Mouse (Mus musculus): ENCODE measurements around the gene Anxa3. TPM values are rescaled to one million over a fixed set of nuclear protein-coding genes. Genes with fewer than 3 reads are reported as not detected.

Gene Anxa3
- polyA plus RNA-seq (2017; shearing (Covaris generic)), result under 1 TPM; 0.62 to 0.81 TPM

DNA sequence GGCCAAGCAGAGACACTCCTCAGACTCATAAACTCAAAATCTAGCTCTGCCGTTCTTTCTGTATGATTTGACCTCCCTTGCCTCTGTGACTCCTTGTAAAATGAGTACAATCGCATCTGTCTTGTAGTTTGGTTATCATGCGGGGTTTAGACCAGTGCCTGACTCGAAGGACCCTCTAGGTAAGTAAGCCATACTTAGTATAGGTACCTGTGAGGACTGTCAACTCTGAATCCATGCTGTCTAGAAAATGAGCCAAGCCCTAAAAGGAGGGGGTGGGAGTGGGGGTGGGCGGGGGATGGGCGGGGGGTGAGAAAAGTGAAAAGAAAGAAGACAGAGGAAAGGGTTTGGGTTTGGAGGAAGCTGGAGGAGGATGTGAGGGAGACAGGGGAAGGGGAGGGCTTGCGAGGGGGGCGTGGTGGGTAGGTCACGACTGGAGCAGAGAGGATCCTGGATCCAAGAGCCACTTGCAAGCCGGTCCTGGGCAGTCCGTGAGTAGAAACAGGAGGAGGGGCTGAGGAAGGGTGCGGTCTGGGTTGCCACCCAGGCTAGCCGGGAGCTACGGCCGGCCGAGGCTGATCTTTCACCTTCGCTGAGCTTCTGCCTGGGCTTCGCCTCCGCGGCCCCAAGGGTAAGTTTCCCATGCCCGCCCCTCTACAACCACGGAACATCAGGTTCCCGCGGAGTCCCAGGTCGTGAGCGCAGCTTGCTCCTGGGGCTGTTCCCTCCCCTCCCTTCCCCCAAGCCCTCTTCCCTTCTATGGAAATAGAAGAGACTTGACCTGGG is at the start of gene Anxa3:
Gene Anxa3 (plus strand): TSS at position 404 of the 783 bp plus-strand sequence.
- ATAC-seq, result no peak

GRCm38 (mm10) chr5:96747195-96747984 is 45.7 kb upstream of the Anxa3 start:
- ATAC-seq, result no peak

DNA sequence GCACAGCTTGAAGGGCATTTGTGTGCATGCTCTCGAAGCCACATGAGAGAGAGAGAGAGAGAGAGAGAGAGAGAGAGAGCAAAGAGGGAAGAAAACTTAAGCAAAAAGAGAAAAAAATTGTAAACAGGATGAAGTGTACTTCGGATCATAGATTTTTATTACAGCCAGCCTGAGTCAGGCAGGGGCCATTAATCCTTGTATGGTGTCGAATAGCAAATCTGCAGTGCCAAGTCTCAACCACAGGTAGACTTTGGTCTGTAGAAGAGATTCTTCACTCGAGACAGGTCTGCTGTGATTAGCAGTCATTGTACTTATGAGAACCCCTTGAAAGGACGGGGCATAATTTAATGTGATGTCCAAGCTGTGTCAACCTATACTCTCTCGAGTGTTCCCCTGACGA is 35.5 kb upstream of the Anxa3 start:
- ATAC-seq, result no peak

DNA sequence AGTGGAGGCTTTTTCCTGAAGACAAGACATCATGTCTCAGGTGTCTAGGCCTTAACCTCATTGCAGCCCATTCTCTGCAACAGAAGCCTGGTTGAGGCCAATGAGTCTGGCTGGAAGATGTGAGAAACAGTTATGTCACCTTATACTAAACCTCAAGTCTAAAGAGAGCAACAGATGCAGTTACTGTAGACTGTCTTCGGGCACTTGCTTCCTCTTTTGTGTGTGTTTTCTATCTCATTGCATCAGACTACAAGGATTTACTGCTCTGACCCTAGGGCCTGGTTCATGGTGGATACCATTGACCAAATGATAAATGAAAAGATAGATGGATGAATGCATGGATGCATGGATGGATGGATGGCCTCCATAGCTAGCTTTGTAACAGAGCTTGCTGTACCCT is 31.1 kb upstream of the Anxa3 start:
- no peak for ATAC-seq

DNA sequence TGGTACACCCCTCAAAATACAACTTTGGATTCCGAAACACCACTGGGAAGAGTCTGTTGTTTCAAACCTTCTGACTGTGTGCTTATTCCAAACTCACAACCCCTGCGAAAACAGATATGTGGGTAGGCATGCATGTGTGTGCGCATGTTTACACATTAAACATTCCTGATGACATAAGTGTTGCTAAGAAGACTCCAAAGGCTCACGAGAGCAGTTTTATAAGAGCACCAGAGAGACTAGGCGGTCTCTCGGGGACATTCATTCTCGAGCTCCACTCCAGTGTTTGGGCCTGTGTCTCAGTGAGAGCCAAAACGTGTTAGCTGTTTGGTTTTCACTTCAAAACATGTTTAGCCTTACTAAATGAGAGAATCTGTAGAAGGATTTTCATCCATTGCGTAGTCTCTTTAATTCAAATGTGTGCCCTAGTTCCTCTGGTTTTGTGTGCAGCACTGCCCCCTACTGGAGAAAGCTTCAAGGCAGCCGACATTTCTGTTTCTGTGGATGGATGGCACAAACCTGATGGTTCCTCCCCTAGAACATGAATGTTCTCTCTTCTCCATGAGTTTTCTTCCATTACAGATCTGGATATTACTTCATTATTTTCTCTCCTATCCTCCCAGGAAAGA is 24.2 kb upstream of the Anxa3 start:
- no peak for ATAC-seq

- no peak for ATAC-seq
Observed at GRCm38 (mm10) chr5:96783506-96784288, 9.4 kb upstream of the Anxa3 start.

DNA sequence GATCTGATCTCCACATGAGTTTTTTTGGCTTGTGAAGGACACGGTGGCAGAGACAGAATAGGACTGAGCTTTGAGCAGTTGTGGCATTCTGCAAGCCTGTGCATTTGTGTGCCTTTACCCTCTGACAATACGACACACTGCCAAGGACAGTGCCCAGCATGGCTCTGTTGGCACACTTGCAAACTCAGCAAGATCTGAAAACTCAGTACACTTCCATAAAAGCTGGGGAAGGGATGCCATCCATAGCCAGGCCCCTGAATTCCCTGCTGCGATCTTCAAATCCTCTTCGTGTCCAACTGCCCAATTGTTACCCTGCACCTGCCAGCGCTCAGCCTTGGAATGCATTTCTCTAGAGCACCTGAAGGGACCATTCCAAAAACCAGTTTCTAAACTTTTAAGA is 8.0 kb upstream of the Anxa3 start:
- ATAC-seq, result no peak

GRCm38 (mm10) chr5:96792422-96792821 is 717 bp upstream of the Anxa3 start:
- ATAC-seq, result no peak

DNA sequence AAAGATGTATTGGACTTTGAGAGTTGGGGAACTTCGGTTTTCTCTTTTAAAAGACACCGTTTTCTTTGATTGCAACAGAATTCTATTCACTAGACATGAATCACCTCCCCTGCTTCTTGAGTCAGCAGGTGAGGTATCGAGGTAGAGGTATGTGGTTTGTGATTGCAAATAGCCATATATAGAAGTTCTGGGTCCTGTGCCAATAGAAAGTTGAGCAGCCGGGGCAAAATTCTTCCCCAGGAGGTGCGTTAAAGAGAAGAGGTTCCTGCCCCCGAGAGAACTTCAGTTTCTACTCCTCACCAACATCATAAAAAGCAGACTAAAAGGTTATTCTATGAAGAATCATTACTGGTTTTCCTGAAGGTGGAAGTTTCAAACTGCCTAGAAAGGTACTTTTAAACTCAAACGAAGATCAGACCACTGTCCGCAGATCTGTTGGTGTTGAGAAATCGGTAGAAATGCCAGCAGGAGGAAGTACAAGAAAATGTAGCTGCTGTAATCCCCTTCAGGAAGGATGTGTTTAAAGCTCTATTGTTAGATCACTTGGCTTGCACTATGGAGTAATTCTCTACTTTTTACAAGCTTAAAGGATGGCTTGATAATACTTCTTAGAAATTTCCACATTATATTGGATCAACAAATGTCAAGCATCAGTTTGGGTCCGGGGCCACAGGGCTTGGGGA is 955 bp downstream of the Anxa3 start:
- ATAC-seq, result no peak

- ATAC-seq, result no peak
Observed at GRCm38 (mm10) chr5:96795752-96796151, 2.6 kb downstream of the Anxa3 start.

DNA sequence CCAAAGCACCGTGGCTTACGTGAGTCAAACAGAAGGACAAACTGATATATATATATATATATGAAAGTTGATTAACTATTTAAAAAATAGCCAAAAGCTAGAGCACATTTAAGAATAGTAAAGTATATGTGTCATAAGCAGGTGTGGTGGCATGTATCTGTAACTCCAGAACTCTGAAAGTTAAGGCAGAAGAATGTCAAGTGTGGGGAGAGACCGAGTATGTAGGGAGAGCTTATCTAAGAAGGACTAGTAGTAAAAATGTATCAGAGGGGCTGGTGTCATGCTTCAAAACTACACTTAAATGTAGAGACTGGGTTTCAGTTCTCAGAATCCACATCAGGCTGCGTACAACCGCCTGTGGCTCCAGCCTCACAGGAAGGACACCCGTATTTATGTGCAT is 4.3 kb downstream of the Anxa3 start:
- ATAC-seq, result no peak

DNA sequence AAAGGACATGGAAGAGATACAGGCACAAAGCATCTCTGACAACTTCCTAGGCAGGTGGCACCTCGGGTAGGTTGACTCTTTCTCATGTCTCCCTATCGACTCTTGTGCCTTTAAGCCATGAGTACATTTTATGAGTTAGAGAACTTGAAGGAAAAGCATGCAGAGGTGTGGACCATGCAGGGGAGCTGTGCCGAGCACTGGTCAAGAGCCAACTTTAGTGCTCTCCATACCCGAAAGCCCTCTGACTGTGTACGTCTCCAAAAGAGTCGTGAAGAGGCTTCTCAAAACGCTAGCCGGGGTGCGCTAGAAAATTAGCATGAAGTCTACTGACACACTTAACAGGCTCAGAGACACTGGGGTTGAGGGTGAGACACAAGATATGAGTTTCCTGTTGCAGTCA is 6.0 kb downstream of the Anxa3 start:
- ATAC-seq, result no peak

GRCm38 (mm10) chr5:96799969-96800368 is 6.8 kb downstream of the Anxa3 start:
- ATAC-seq, result no peak

DNA sequence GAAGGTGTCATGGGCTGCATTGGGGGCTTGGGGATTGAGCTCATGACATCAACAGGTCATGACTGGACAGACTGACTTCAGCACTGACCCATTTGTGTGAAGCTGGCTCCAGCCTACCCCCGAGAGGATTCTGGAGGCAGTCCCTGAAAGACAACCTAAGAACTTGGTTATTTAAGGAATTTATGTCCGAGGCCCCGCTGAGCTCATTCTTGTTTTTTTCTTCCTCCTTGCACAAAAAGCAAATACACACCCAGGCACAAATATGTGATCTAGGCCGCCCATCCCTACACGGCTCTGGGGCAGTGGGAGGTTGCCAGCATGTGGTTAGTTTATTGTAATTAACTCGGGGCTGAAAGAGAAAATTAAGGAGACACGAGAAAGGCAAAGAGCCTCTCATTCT is 9.0 kb downstream of the Anxa3 start:
- ATAC-seq, result no peak

- no peak for ATAC-seq
Observed at GRCm38 (mm10) chr5:96803091-96803490, 10.0 kb downstream of the Anxa3 start.

- no peak for ATAC-seq
Observed at GRCm38 (mm10) chr5:96804304-96804703, 11.2 kb downstream of the Anxa3 start.

DNA sequence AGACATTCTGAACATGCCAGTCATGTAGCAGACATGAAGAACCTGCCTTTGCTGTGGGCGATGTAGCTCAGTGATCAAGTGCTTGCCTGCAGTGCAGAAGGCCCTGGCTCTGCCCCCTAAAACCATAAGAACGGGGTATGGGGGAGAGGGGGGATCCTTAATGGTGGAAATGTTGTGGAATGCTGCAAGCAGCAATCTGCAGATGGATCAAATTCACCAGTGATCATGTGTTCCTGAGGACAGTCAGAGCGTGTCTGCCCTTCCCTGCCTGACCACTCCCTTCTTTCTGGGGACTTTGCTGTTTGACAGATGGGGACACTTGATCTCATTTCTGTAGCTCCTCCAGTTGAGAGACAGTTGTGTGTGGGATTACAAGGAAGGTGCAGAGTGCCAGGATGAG is 11.7 kb downstream of the Anxa3 start:
- ATAC-seq, result no peak

DNA sequence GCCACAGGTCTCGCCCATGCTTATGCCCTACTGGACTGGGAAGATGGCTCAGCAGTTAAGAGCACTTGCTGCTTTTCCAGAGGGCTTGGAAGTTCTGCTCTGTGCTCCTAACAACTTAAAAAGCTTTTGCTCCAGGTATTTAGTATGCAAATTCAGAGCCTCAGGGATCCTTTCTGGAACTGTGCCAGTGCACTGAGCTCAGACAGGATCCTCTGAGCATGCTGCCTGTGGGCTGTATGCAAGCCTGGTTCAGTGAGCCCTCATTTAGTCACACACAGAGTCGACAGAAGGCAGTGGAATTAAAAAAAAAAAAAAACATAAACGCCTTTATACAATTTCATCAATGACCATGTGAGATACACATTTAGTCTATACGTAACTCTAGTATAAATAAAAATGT is 17.5 kb downstream of the Anxa3 start:
- no peak for ATAC-seq

- peak; percentile 65 for ATAC-seq
Observed at GRCm38 (mm10) chr5:96824769-96825327, 31.7 kb downstream of the Anxa3 start.

GRCm38 (mm10) chr5:96827176-96827575 is 34.0 kb downstream of the Anxa3 start:
- ATAC-seq, result no peak

- no peak for ATAC-seq
Observed at GRCm38 (mm10) chr5:96834338-96834737, 41.2 kb downstream of the Anxa3 start.

DNA sequence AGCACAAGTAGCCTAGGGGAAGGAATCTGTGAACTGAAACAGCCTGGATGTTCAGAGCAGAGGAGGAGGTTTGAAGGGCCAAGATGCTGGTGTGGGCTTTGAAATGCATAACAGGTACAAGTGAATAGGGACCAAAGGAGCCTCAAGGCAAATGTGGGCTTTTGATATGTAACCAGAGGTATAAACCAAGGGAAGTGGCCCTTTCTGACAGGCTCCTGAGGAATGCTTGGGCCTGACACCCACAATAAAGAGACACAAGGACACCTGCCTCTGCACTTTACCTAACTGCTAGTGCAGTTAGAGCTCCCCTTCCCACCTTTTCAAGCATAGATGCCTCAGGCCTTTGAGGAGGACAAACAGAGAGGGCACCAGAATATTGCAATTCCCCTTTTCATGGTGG is 54.8 kb downstream of the Anxa3 start:
- no peak for ATAC-seq
